Mouse (Mus musculus) G1E (cell line): ENCODE measurements around the gene Rbms2. TPM values are rescaled to one million over a fixed set of nuclear protein-coding genes. Genes with fewer than 3 reads are reported as not detected.

Experiments used
- ATAC-seq: 2 replicates; pipeline ENCODE4 v1.8.0; 2016; ENCODE audit warnings: mild to moderate bottlenecking; ENCODE audit not compliant: insufficient number of reproducible peaks, poor library complexity, low FRiP score, severe bottlenecking; ENCODE audit errors: extremely low read depth
- DNase-seq: peaks from one replicate; pipeline ENCODE4 v3.0.0; 2012; ENCODE audit warnings: low spot score
- H3K27me3 ChIP-seq: 2 replicates; pipeline ENCODE4 v1.6.1; 2012; ENCODE audit warnings: mild to moderate bottlenecking, low read length, inconsistent platforms; ENCODE audit not compliant: insufficient read depth
- H3K36me3 ChIP-seq: replicated peaks from 2 replicates; pipeline ENCODE3; 2012; ENCODE audit warnings: mild to moderate bottlenecking, inconsistent platforms
- H3K4me1 ChIP-seq: 2 replicates; pipeline ENCODE4 v1.6.1; 2012; ENCODE audit warnings: low read depth, low read length, inconsistent platforms, mixed read lengths; ENCODE audit not compliant: insufficient read depth
- H3K4me3 ChIP-seq: 2 replicates; pipeline ENCODE4 v1.5.1; 2012; ENCODE audit warnings: low read depth, mild to moderate bottlenecking, inconsistent platforms, low read length, moderate library complexity, mixed read lengths
- H3K9me3 ChIP-seq: replicated peaks from 2 replicates; pipeline ENCODE4 v1.6.1; 2012; ENCODE audit warnings: inconsistent platforms
- CTCF ChIP-seq: IDR thresholded peaks from 2 replicates; pipeline ENCODE4 v1.5.1; 2012; ENCODE audit warnings: low read depth, low read length, inconsistent platforms, mixed read lengths
- GATA1 ChIP-seq: IDR thresholded peaks from 2 replicates; pipeline ENCODE4 v1.6.1; 2012; ENCODE audit warnings: borderline replicate concordance, low read length, inconsistent platforms, mixed read lengths
- GATA2 ChIP-seq: IDR thresholded peaks from 2 replicates; pipeline ENCODE4 v1.6.1; 2012; ENCODE audit warnings: low read depth, low read length, inconsistent platforms, borderline replicate concordance
- POLR2AphosphoS5 ChIP-seq: IDR thresholded peaks from 2 replicates; pipeline ENCODE4 v1.6.1; 2012; ENCODE audit warnings: low read depth, low read length, inconsistent platforms; ENCODE audit not compliant: insufficient replicate concordance
- TAL1 ChIP-seq: conservative IDR thresholded peaks from 2 replicates; pipeline ENCODE4 v1.6.1; 2012; ENCODE audit warnings: low read depth, low read length, inconsistent platforms, mixed read lengths
- polyA plus RNA-seq: library from polyadenylated mRNA; stranded (reverse); fragments of >175 nt; gene quantifications from 2 replicates; pipeline ENCODE4 v1.2.3, GENCODE M21; 2012
- total RNA-seq, 2 experiments: library from RNA; stranded (forward) in 1 of 2; stranded (reverse) in 1 of 2; fragments of 200-1000 nt in 1 of 2; fragments of >200 nt in 1 of 2; fragmentation: Nextera tagmentation in 1 of 2; gene quantifications; 2 replicates each; pipeline ENCODE4 v1.2.3; 2014 to 2017

The Rbms2 gene
- total and polyA plus RNA-seq, 3 experiments: 8.3 to 32.1 (median 11.3) TPM

- Histone ChIP-seq H3K4me3 (no peak overlapping the region), H3K27me3 (no peaks in the 10 kb centered on the region), H3K4me1 (no peaks in the 10 kb centered on the region; the same call in 1 of the 2 replicates), H3K36me3 (peaks cover 96% of the 10 kb centered on the region), H3K9me3 (no peaks in the 10 kb centered on the region)
- ATAC-seq (no peak), DNase-seq (no peak)
- TF ChIP-seq CTCF: no peak
- TF ChIP-seq TAL1: no peak
- TF ChIP-seq GATA1: no peak
- no peak for TF ChIP-seq GATA2
- TF ChIP-seq POLR2AphosphoS5: no peak
Observed at GRCm38 (mm10) chr10:128124831-128125230, 55.3 kb downstream of the Rbms2 start.

GRCm38 (mm10) chr10:128123833-128124232 is 56.3 kb downstream of the Rbms2 start:
- Histone ChIP-seq H3K4me1 (no peaks in the 10 kb centered on the region; the same call in none of the 2 replicates), H3K4me3 (no peak overlapping the region), H3K9me3 (no peaks in the 10 kb centered on the region), H3K36me3 (peaks cover 99% of the 10 kb centered on the region), H3K27me3 (no peaks in the 10 kb centered on the region)
- ATAC-seq (no peak), DNase-seq (no peak)
- no peak for TF ChIP-seq CTCF
- TF ChIP-seq POLR2AphosphoS5: no peak
- TF ChIP-seq GATA1: no peak
- TF ChIP-seq GATA2: no peak
- no peak for TF ChIP-seq TAL1

GRCm38 (mm10) chr10:128111227-128111626 is 68.9 kb downstream of the Rbms2 start:
- peaks cover 81% of the 10 kb centered on the region for H3K36me3 ChIP-seq
- TF ChIP-seq POLR2AphosphoS5: no peak
- no peak for TF ChIP-seq GATA2
- TF ChIP-seq CTCF: no peak
- TF ChIP-seq TAL1: no peak
- TF ChIP-seq GATA1: no peak

GRCm38 (mm10) chr10:128110103-128110761 is 69.9 kb downstream of the Rbms2 start:
- H3K27me3 ChIP-seq: no peaks in the 10 kb centered on the region
- 0 out of 2 replicates have a peak, but pooled peaks cover 3% of the 10 kb centered on the region for H3K4me1 ChIP-seq
- TF ChIP-seq GATA1 (no peak), TAL1 (no peak), GATA2 (no peak), CTCF (no peak), POLR2AphosphoS5 (no peak)
- no peaks in the 10 kb centered on the region for H3K9me3 ChIP-seq
- no peak overlapping the region for H3K4me3 ChIP-seq
- ATAC-seq (no peak), DNase-seq (no peak)
- H3K36me3 ChIP-seq: peaks cover 78% of the 10 kb centered on the region

More at GRCm38 (mm10) chr10:128111227-128111626, 68.9 kb downstream of the Rbms2 start:
- no peak overlapping the region for H3K4me3 ChIP-seq
- H3K27me3 ChIP-seq: no peaks in the 10 kb centered on the region
- H3K9me3 ChIP-seq: no peaks in the 10 kb centered on the region
- 0 out of 2 replicates have a peak, but pooled peaks cover 3% of the 10 kb centered on the region for H3K4me1 ChIP-seq
- ATAC-seq (no peak), DNase-seq (no peak)

GRCm38 (mm10) chr10:128097587-128097971 is 82.5 kb downstream of the Rbms2 start:
- TF ChIP-seq GATA2 (no peak), POLR2AphosphoS5 (no peak), GATA1 (no peak), TAL1 (no peak), CTCF (no peak)
- Histone ChIP-seq H3K27me3 (no peaks in the 10 kb centered on the region), H3K4me3 (peak overlapping the region; percentile 89), H3K36me3 (peaks cover 20% of the 10 kb centered on the region), H3K9me3 (no peaks in the 10 kb centered on the region), H3K4me1 (peaks cover 53% of the 10 kb centered on the region)
- DNase-seq (no peak), ATAC-seq (no peak)

GRCm38 (mm10) chr10:128096693-128097586 is 83.2 kb downstream of the Rbms2 start:
- DNase-seq (peak; percentile 79), ATAC-seq (no peak)
- H3K4me3 ChIP-seq: peak overlapping the region; percentile 89
- H3K4me1 ChIP-seq: peaks cover 58% of the 10 kb centered on the region
- H3K27me3 ChIP-seq: no peaks in the 10 kb centered on the region
- peaks cover 19% of the 10 kb centered on the region for H3K36me3 ChIP-seq
- TF ChIP-seq POLR2AphosphoS5: no peak
- no peak for TF ChIP-seq CTCF
- no peak for TF ChIP-seq GATA1
- no peak for TF ChIP-seq GATA2
- no peak for TF ChIP-seq TAL1
- H3K9me3 ChIP-seq: no peaks in the 10 kb centered on the region
